Mouse (Mus musculus) CH12.LX (cell line): ENCODE results near the gene Hand2. TPM values are rescaled to one million over a fixed set of nuclear protein-coding genes. Genes with fewer than 3 reads are reported as not detected.

Source experiments
- DNase-seq: peaks from one replicate; pipeline ENCODE4 v3.0.0-alpha.2; 2013; ENCODE audit errors: extremely low read depth
- H3K27ac ChIP-seq: 2 replicates; pipeline ENCODE4 v1.5.1; 2012; ENCODE audit warnings: low read depth, mild to moderate bottlenecking, control low read depth, moderate library complexity; ENCODE audit not compliant: insufficient read depth
- H3K27me3 ChIP-seq: replicated peaks from 2 replicates; pipeline ENCODE3; 2012; ENCODE audit warnings: inconsistent platforms
- H3K36me3 ChIP-seq, 2 experiments: replicated peaks in 1 of 2; 2 replicates each; pipeline versions ENCODE3 to v1.6.1; 2012; ENCODE audit warnings: inconsistent platforms in 1 of 2, low read length in 1 of 2, mild to moderate bottlenecking in 1 of 2, mixed read lengths in 1 of 2, moderate library complexity in 1 of 2; ENCODE audit not compliant: control insufficient read depth in 1 of 2, insufficient read depth in 1 of 2
- H3K4me1 ChIP-seq, 2 experiments: 2 replicates each; pipeline ENCODE4 v1.6.1; 2012; ENCODE audit warnings: inconsistent platforms in 1 of 2, moderate library complexity in 1 of 2; ENCODE audit not compliant: insufficient read depth in 2 of 2, control insufficient read depth in 1 of 2
- H3K4me2 ChIP-seq: 2 replicates; pipeline ENCODE4 v1.6.1; 2012; ENCODE audit warnings: low read depth, mild to moderate bottlenecking, control low read depth; ENCODE audit not compliant: poor library complexity, insufficient read depth, severe bottlenecking
- H3K4me3 ChIP-seq, 3 experiments: fragments of 150-350 bp in 1 of 3; sonication (generic) in 1 of 3; replicated peaks in 1 of 3; 2 replicates each; pipeline versions ENCODE3 to v1.5.1; 2011 to 2012; ENCODE audit warnings: low read depth in 2 of 3, low read length in 2 of 3, mild to moderate bottlenecking in 2 of 3, moderate library complexity in 2 of 3, control low read depth in 1 of 3, improper control_type of control experiment in 1 of 3, inconsistent platforms in 1 of 3, mixed read lengths in 1 of 3; ENCODE audit not compliant: poor library complexity in 1 of 3
- H3K79me2 ChIP-seq: replicated peaks from 2 replicates; pipeline ENCODE4 v1.6.1; 2012; ENCODE audit warnings: mild to moderate bottlenecking, moderate library complexity; ENCODE audit not compliant: control insufficient read depth, poor library complexity, insufficient read depth, severe bottlenecking; ENCODE audit errors: extremely low read depth
- H3K9ac ChIP-seq: 2 replicates; pipeline ENCODE4 v1.6.1; 2012; ENCODE audit warnings: low read depth, mild to moderate bottlenecking, control low read depth, moderate library complexity; ENCODE audit not compliant: insufficient read depth
- H3K9me3 ChIP-seq: replicated peaks from 2 replicates; pipeline ENCODE3; 2012; ENCODE audit warnings: low read length, inconsistent platforms, mixed read lengths
- CHD1 ChIP-seq: IDR thresholded peaks from 2 replicates; pipeline ENCODE4 v1.6.1; 2012; ENCODE audit warnings: low read depth, low read length, improper control_type of control experiment, inconsistent platforms
- CTCF ChIP-seq, 2 experiments: IDR thresholded peaks in 1 of 2; conservative IDR thresholded peaks in 1 of 2; 2 replicates each; pipeline ENCODE4 v1.5.1; 2011 to 2012; ENCODE audit warnings: low read depth in 2 of 2, low read length in 2 of 2, improper control_type of control experiment in 1 of 2, inconsistent platforms in 1 of 2, mild to moderate bottlenecking in 1 of 2, moderate library complexity in 1 of 2
- ELF1 ChIP-seq: IDR thresholded peaks from 2 replicates; pipeline ENCODE4 v1.6.1; 2014; ENCODE audit warnings: low read depth, mild to moderate bottlenecking, inconsistent platforms, low read length, improper control_type of control experiment
- EP300 ChIP-seq: IDR thresholded peaks from 2 replicates; pipeline ENCODE4 v1.6.1; 2011; ENCODE audit warnings: low read length, improper control_type of control experiment
- ETS1 ChIP-seq: conservative IDR thresholded peaks from 2 replicates; pipeline ENCODE4 v1.6.1; 2012; ENCODE audit warnings: low read depth, mild to moderate bottlenecking, inconsistent platforms, low read length, improper control_type of control experiment, moderate library complexity
- IRF4 ChIP-seq: IDR thresholded peaks from 2 replicates; pipeline ENCODE4 v1.6.1; 2014; ENCODE audit warnings: low read depth, mild to moderate bottlenecking, inconsistent platforms, low read length, improper control_type of control experiment
- MAFK ChIP-seq: IDR thresholded peaks from 2 replicates; pipeline ENCODE4 v1.6.1; 2011; ENCODE audit warnings: low read length, improper control_type of control experiment; ENCODE audit not compliant: insufficient replicate concordance
- MXI1 ChIP-seq: IDR thresholded peaks from 2 replicates; pipeline ENCODE4 v1.6.1; 2011; ENCODE audit warnings: mild to moderate bottlenecking, low read depth, low read length, improper control_type of control experiment
- NRF1 ChIP-seq: IDR thresholded peaks from 2 replicates; pipeline ENCODE4 v1.6.1; 2014; ENCODE audit warnings: low read depth, mild to moderate bottlenecking, inconsistent platforms, low read length, improper control_type of control experiment, moderate library complexity
- PAX5 ChIP-seq: IDR thresholded peaks from 2 replicates; pipeline ENCODE4 v1.6.1; 2012; ENCODE audit warnings: low read length, inconsistent platforms, mixed read lengths
- POLR2A ChIP-seq: IDR thresholded peaks from 2 replicates; pipeline ENCODE4 v1.6.1; 2011; ENCODE audit warnings: low read depth, mild to moderate bottlenecking, improper control_type of control experiment, low read length
- POLR2AphosphoS2 ChIP-seq: IDR thresholded peaks from 2 replicates; pipeline ENCODE4 v1.6.1; 2011; ENCODE audit warnings: low read depth, low read length, improper control_type of control experiment
- RAD21 ChIP-seq: IDR thresholded peaks from 2 replicates; pipeline ENCODE4 v1.6.1; 2011; ENCODE audit warnings: low read depth, mild to moderate bottlenecking, low read length, improper control_type of control experiment, moderate library complexity
- SMC3 ChIP-seq: IDR thresholded peaks from 2 replicates; pipeline ENCODE4 v1.6.1; 2011; ENCODE audit warnings: low read depth, low read length, improper control_type of control experiment
- TBP ChIP-seq: conservative IDR thresholded peaks from 2 replicates; pipeline ENCODE4 v1.6.1; 2011; ENCODE audit warnings: low read depth, low read length, improper control_type of control experiment
- TCF12 ChIP-seq: IDR thresholded peaks from 2 replicates; pipeline ENCODE4 v1.6.1; 2014; ENCODE audit warnings: low read depth, mild to moderate bottlenecking, inconsistent platforms, low read length, improper control_type of control experiment
- USF1 ChIP-seq: IDR thresholded peaks from 2 replicates; pipeline ENCODE4 v1.6.1; 2014; ENCODE audit warnings: low read depth, mild to moderate bottlenecking, inconsistent platforms, low read length, improper control_type of control experiment
- ZNF384 ChIP-seq: IDR thresholded peaks from 2 replicates; pipeline ENCODE4 v1.6.1; 2012; ENCODE audit warnings: low read depth, low read length, improper control_type of control experiment, inconsistent platforms
- dilution Hi-C: fragments of 300-500 bp; cut with MboI; formaldehyde crosslinking; loops from 2 replicates; pipeline ENCODE4 v1.14.3; 2020; ENCODE audit warnings: low sequenced_read_pairs; ENCODE audit not compliant: extremely low pct_unique_long_range_greater_than_20kb, extremely low pct_ligation_motif_present
- in situ Hi-C: fragments of 300-500 bp; cut with MboI; formaldehyde crosslinking; loops from 3 replicates; pipeline ENCODE4 v1.14.3; 2019; ENCODE audit warnings: low sequenced_read_pairs, low pct_ligation_motif_present, low pct_unique_long_range_greater_than_20kb, mixed read lengths
- polyA plus RNA-seq: library from polyadenylated mRNA; unstranded; fragments of >175 nt; gene quantifications from 2 replicates; pipeline ENCODE4 v1.2.1, GENCODE M21; 2012; ENCODE audit warnings: low read depth; ENCODE audit not compliant: insufficient read length
- total RNA-seq, 2 experiments: library from RNA; depleted of rRNA; stranded (reverse); fragments of 300-350 nt in 1 of 2; fragments of >200 nt in 1 of 2; gene quantifications; 2 replicates each; pipeline ENCODE4 v1.2.3; 2012 to 2014

The Hand2 gene
- total and polyA plus RNA-seq, 3 experiments = not detected

- Histone ChIP-seq H3K27ac (no peak overlapping the region), H3K9me3 (no peaks in the 10 kb centered on the region), H3K36me3 (no peaks in the 10 kb centered on the region), H3K27me3 (no peaks in the 10 kb centered on the region), H3K4me1 (no peaks in the 10 kb centered on the region), H3K79me2 (no peaks in the 10 kb centered on the region), H3K4me3 (no peak overlapping the region), H3K9ac (no peak overlapping the region), H3K4me2 (no peak overlapping the region)
- DNase-seq = no peak
- in situ Hi-C loops (no loop called here), dilution Hi-C loops (no loop called here)
- TF ChIP-seq PAX5 = no peak
- TF ChIP-seq CTCF (conservative IDR thresholded peaks at IDR 0.05 in 1 of 2, IDR thresholded peaks at IDR 0.05 in 1 of 2; ENCODE audit: low read depth in 2 of 2, low read length in 2 of 2) = peak in 1 of 2 experiments; percentile 55; a peak in 2 of 4 replicates
- peak; percentile 20 for TF ChIP-seq RAD21
- TF ChIP-seq ZNF384 = no peak
- peak; percentile 31 for TF ChIP-seq SMC3
These were observed 32.8 kb downstream of the Hand2 start for GRCm38 (mm10) chr8:57353346-57354305.

DNA sequence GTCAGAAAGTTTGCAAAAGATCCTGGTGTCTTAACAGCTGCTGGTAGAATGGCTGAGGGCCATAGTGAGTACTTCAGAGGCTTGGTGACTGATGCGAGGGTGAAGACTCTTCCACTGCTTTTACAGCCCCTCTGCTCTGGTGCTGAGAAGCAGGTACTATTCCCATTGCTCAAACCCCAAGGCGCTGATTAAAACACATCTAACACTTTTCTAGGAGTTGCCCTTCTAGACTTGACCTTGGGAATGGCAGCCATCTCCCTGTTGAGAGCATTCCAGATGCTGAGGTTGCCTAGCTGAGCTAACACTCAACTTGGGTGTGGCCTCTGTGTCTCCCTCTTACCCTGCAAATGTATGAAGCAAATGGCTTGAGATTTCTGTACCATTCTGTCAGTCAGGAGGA, 34.1 kb downstream of the Hand2 start:
- DNase-seq = no peak
- Histone ChIP-seq H3K4me3 (no peak overlapping the region), H3K9ac (no peak overlapping the region), H3K27me3 (no peaks in the 10 kb centered on the region), H3K4me2 (no peak overlapping the region), H3K9me3 (no peaks in the 10 kb centered on the region), H3K36me3 (no peaks in the 10 kb centered on the region), H3K4me1 (no peaks in the 10 kb centered on the region), H3K27ac (no peak overlapping the region), H3K79me2 (no peaks in the 10 kb centered on the region)
- in situ Hi-C loops (no loop called here), dilution Hi-C loops (no loop called here)
- TF ChIP-seq CTCF (conservative IDR thresholded peaks at IDR 0.05 in 1 of 2, IDR thresholded peaks at IDR 0.05 in 1 of 2; ENCODE audit: low read depth in 2 of 2, low read length in 2 of 2) = no peak
- TF ChIP-seq POLR2AphosphoS2 = no peak
- no peak for TF ChIP-seq TBP
- no peak for TF ChIP-seq NRF1
- TF ChIP-seq CHD1 = no peak
- no peak for TF ChIP-seq ZNF384
- no peak for TF ChIP-seq ELF1
- no peak for TF ChIP-seq MXI1
- 0 out of 2 replicates have a peak, but pooled peaks have one; percentile 37 for TF ChIP-seq EP300
- no peak for TF ChIP-seq MAFK
- TF ChIP-seq POLR2A = no peak
- TF ChIP-seq IRF4 = peak; percentile 48; the same call in 1 of the 2 replicates
- TF ChIP-seq USF1 = no peak
- TF ChIP-seq ETS1 = no peak
- TF ChIP-seq TCF12 = no peak
